Mouse (Mus musculus): ENCODE data around the gene Tlr9.

GRCm38 (mm10) chr9:106231220-106231619 lies 8.8 kb downstream of the Tlr9 start:
- no peak for TF ChIP-seq CTCF (IDR thresholded peaks at IDR 0.05; ENCODE audit: insufficient read depth, low read depth, low read length)
- no peak for TF ChIP-seq POLR2A (IDR thresholded peaks at IDR 0.05; ENCODE audit: insufficient read depth, low read depth, low read length)
